Comparison of ENCODE assay signal across 8 mouse cellular contexts in genomic region chr9:123481136-123481535, GRCm38 (mm10). TPM values are rescaled to one million over a fixed set of nuclear protein-coding genes. Genes with fewer than 3 reads are reported as not detected.
A peak's percentile ranks its signal among the peaks of the same experiment; 100 is the strongest.
DNase-seq lines count a peak whose midpoint lies in the region; ATAC-seq and TF ChIP-seq lines count a peak whose summit lies in the region.

No protein-coding gene starts in this region.

- no peaks in the 10 kb centered on the region for H3K27me3 ChIP-seq in kidney, embryonic 15.5 days
- no peaks in the 10 kb centered on the region for H3K27me3 ChIP-seq in embryonic facial prominence, embryonic 11.5 days (ENCODE audit: control insufficient read depth, insufficient read depth, low read length)
- H3K27me3 ChIP-seq in myocyte (ENCODE audit: control insufficient read depth, insufficient read depth, insufficient read length) = no peaks in the 10 kb centered on the region

- H3ac ChIP-seq in myocyte (ENCODE audit: control insufficient read depth, insufficient read length) = no peak overlapping the region

- ATAC-seq in kidney, embryonic 15.5 days (replicated peaks; ENCODE audit: low FRiP score) = no peak
- ATAC-seq in embryonic facial prominence, embryonic 11.5 days (replicated peaks; ENCODE audit: insufficient number of reproducible peaks, low FRiP score, low TSS enrichment, low read depth) = no peak

- TF ChIP-seq POLR2A in myocyte (IDR thresholded peaks at IDR 0.05; ENCODE audit: insufficient read length, low read depth) = no peak

- peaks cover 72% of the 10 kb centered on the region for H3K79me2 ChIP-seq in myocyte (ENCODE audit: control insufficient read depth, insufficient read depth)

- 51% methylated on average over 7 of the region's 7 CpGs for WGBS in kidney, embryonic 15.5 days
- 77% methylated on average over 7 of the region's 7 CpGs for WGBS in embryonic facial prominence, embryonic 11.5 days

- peak overlapping the region; percentile 90 for H3K4me2 ChIP-seq in kidney, embryonic 15.5 days
- H3K4me2 ChIP-seq in embryonic facial prominence, embryonic 11.5 days (ENCODE audit: low read depth, low read length) = peak overlapping the region; percentile 83
- peak overlapping the region; percentile 97 for H3K4me2 ChIP-seq in myocyte (ENCODE audit: low read depth)

- H3K9me3 ChIP-seq in kidney, embryonic 15.5 days (replicated peaks) = no peaks in the 10 kb centered on the region
- H3K9me3 ChIP-seq in embryonic facial prominence, embryonic 11.5 days (replicated peaks; ENCODE audit: control insufficient read depth, low read length) = no peaks in the 10 kb centered on the region

- no peak overlapping the region for H3K9ac ChIP-seq in kidney, embryonic 15.5 days
- H3K9ac ChIP-seq in embryonic facial prominence, embryonic 11.5 days (replicated peaks; ENCODE audit: low read length) = no peak overlapping the region; the same call in 1 of the 2 replicates

- no peak overlapping the region for H3K27ac ChIP-seq in kidney, embryonic 15.5 days
- H3K27ac ChIP-seq in embryonic facial prominence, embryonic 11.5 days (replicated peaks; ENCODE audit: low read depth, low read length) = no peak overlapping the region

- peaks cover 38% of the 10 kb centered on the region for H3K36me3 ChIP-seq in kidney, embryonic 15.5 days
- no peaks in the 10 kb centered on the region; the same call in 1 of the 2 replicates for H3K36me3 ChIP-seq in embryonic facial prominence, embryonic 11.5 days (replicated peaks; ENCODE audit: control insufficient read depth, insufficient read depth, low read depth, low read length)
- H3K36me3 ChIP-seq in myocyte (ENCODE audit: control insufficient read depth, insufficient read depth) = peaks cover 16% of the 10 kb centered on the region

- peaks cover 63% of the 10 kb centered on the region for H3K4me1 ChIP-seq in kidney, embryonic 15.5 days
- peaks cover 5% of the 10 kb centered on the region for H3K4me1 ChIP-seq in embryonic facial prominence, embryonic 11.5 days (ENCODE audit: control insufficient read depth, insufficient read depth, low read length)

- peak overlapping the region; percentile 71 for H3K4me3 ChIP-seq in kidney, embryonic 15.5 days (replicated peaks)
- H3K4me3 ChIP-seq in embryonic facial prominence, embryonic 11.5 days (ENCODE audit: low read depth, low read length) = no peak overlapping the region
- H3K4me3 ChIP-seq in myocyte = peak overlapping the region; percentile 81

- DNase-seq in kidney, adult 8-10 months = no peak
- no peak for DNase-seq in embryonic facial prominence, embryonic 11.5 days (ENCODE audit: low spot score)
- peak; percentile 17 for DNase-seq in induced T-regulatory cell, adult 2 months (ENCODE audit: low read depth)
- no peak for DNase-seq in adrenal gland, postnatal 14 days
- DNase-seq in cerebellum, postnatal 25 days = no peak
- DNase-seq in kidney, adult 9 months = no peak

TF ChIP-seq in myocyte, 11 proteins besides CTCF, POLR2A, EP300 and RAD21:
- no peak for TF ChIP-seq MAX (IDR thresholded peaks at IDR 0.05; ENCODE audit: low read depth)
- no peak for TF ChIP-seq CEBPB (IDR thresholded peaks at IDR 0.05; ENCODE audit: insufficient read depth, poor library complexity, severe bottlenecking)
- TF ChIP-seq MYOD1 (IDR thresholded peaks at IDR 0.05; ENCODE audit: control insufficient read depth in 1 of 3, insufficient read length in 2 of 3, low read depth in 2 of 3) = no peak
- no peak for TF ChIP-seq SRF (IDR thresholded peaks at IDR 0.05; ENCODE audit: control insufficient read depth, insufficient read length, low read depth)
- TF ChIP-seq POLR2AphosphoS2 (IDR thresholded peaks at IDR 0.05; ENCODE audit: insufficient read length, low read depth) = no peak
- no peak for TF ChIP-seq USF1 (IDR thresholded peaks at IDR 0.05; ENCODE audit: low read depth)
- no peak for TF ChIP-seq REST (IDR thresholded peaks at IDR 0.05; ENCODE audit: insufficient read depth, insufficient read length)
- no peak for TF ChIP-seq MYOG (IDR thresholded peaks at IDR 0.05; ENCODE audit: control insufficient read depth in 1 of 3, insufficient read depth in 1 of 3, insufficient read length in 2 of 3, low read depth in 2 of 3)
- no peak for TF ChIP-seq E2F4 (IDR thresholded peaks at IDR 0.05; ENCODE audit: insufficient read depth)

RNA-seq across cellular contexts. Expression of gene Limd1, which starts 2.6 kb away (rescaled TPM):
- polyA plus RNA-seq in kidney, embryonic 15.5 days (2015; fragmentation: Nextera tagmentation; extraction: Ambion mirVana) = 49.3 and 50.5 TPM in 2 replicates
- polyA plus RNA-seq in embryonic facial prominence, embryonic 11.5 days (2014; fragmentation: Nextera tagmentation; extraction: Ambion mirVana) = 46.0 and 48.3 TPM in 2 replicates
- 23.5 TPM for polyA plus RNA-seq in myocyte (2012; fragmentation: generic; extraction: Trizol)
- 33.2 and 36.8 TPM in 2 replicates for total RNA-seq in adrenal gland, postnatal 14 days (2021)

RNA-seq across cellular contexts. Expression of gene Sacm1l, which starts 48.4 kb away (rescaled TPM):
- 56.1 and 64.2 TPM in 2 replicates for polyA plus RNA-seq in kidney, embryonic 15.5 days (2015; fragmentation: Nextera tagmentation; extraction: Ambion mirVana)
- polyA plus RNA-seq in embryonic facial prominence, embryonic 11.5 days (2014; fragmentation: Nextera tagmentation; extraction: Ambion mirVana) = 53.6 and 62.4 TPM in 2 replicates
- 11.0 TPM for polyA plus RNA-seq in myocyte (2012; fragmentation: generic; extraction: Trizol)
- total RNA-seq in adrenal gland, postnatal 14 days (2021) = 112 and 125 TPM in 2 replicates
